Mouse (Mus musculus) liver, adult 2 months (tissue): ENCODE data around the gene Bloc1s2. TPM values are rescaled to one million over a fixed set of nuclear protein-coding genes. Genes with fewer than 3 reads are reported as not detected.

Experiments used
- DNase-seq: peaks from one replicate; pipeline ENCODE4 v3.0.0-alpha.2; 2011; ENCODE audit warnings: low read depth, low spot score; ENCODE audit errors: extremely low read depth
- H3K27ac ChIP-seq: fragments of 200-500 bp; replicated peaks from 2 replicates; pipeline ENCODE4 v1.5.1; 2012; ENCODE audit warnings: low read depth, mild to moderate bottlenecking, control low read depth, inconsistent platforms, low read length; ENCODE audit not compliant: insufficient read depth
- H3K27me3 ChIP-seq: fragments of 200-500 bp; 2 replicates; pipeline ENCODE4 v1.6.1; 2012; ENCODE audit warnings: mild to moderate bottlenecking, moderate library complexity, low read length, inconsistent platforms; ENCODE audit not compliant: control insufficient read depth, insufficient read depth
- H3K36me3 ChIP-seq: fragments of 200-500 bp; 2 replicates; pipeline ENCODE4 v1.6.1; 2012; ENCODE audit warnings: low read length, inconsistent platforms; ENCODE audit not compliant: control insufficient read depth, insufficient read depth
- H3K4me1 ChIP-seq: fragments of 200-500 bp; 2 replicates; pipeline ENCODE4 v1.6.1; 2011; ENCODE audit warnings: low read length; ENCODE audit not compliant: control insufficient read depth, insufficient read depth
- H3K4me3 ChIP-seq: fragments of 200-500 bp; 2 replicates; pipeline ENCODE4 v1.5.1; 2011; ENCODE audit warnings: low read depth, mild to moderate bottlenecking, control low read depth, low read length, moderate library complexity; ENCODE audit not compliant: insufficient read depth
- H3K79me2 ChIP-seq: fragments of 200-500 bp; 2 replicates; pipeline ENCODE4 v1.6.1; 2012; ENCODE audit warnings: inconsistent platforms, mild to moderate bottlenecking, low read length, moderate library complexity; ENCODE audit not compliant: control insufficient read depth, insufficient read depth
- H3K9ac ChIP-seq: fragments of 200-500 bp; 2 replicates; pipeline ENCODE4 v1.6.1; 2012; ENCODE audit warnings: low read depth, mild to moderate bottlenecking, control low read depth, inconsistent platforms, low read length
- CTCF ChIP-seq: fragments of 200-500 bp; IDR thresholded peaks from 2 replicates; pipeline ENCODE4 v1.5.1; 2011; ENCODE audit warnings: low read depth, low read length, control low read depth
- POLR2A ChIP-seq: fragments of 200-500 bp; IDR thresholded peaks from 2 replicates; pipeline ENCODE4 v1.6.1; 2011; ENCODE audit warnings: low read length, control low read depth; ENCODE audit not compliant: insufficient read depth; ENCODE audit errors: extremely low read depth
- WGBS: fragments of 180-500 bp; shearing (Covaris S2); methylation state at CpG from one replicate; pipeline ENCODE4 v1.1.7; 2018; 5-methylcytosine and 5-hydroxymethylcytosine counted together
- polyA plus RNA-seq: library from polyadenylated mRNA; depleted of rRNA; stranded (reverse); fragments of >200 nt; gene quantifications from 2 replicates; pipeline ENCODE4 v1.2.3, GENCODE M21; 2012
- total RNA-seq: library from RNA; depleted of rRNA; stranded (reverse); fragments of >200 nt; gene quantifications from 2 replicates; pipeline ENCODE4 v1.2.3, GENCODE M21; 2014

The Bloc1s2 gene
- total and polyA plus RNA-seq, 2 experiments: 17.9 to 25.4 TPM

DNA sequence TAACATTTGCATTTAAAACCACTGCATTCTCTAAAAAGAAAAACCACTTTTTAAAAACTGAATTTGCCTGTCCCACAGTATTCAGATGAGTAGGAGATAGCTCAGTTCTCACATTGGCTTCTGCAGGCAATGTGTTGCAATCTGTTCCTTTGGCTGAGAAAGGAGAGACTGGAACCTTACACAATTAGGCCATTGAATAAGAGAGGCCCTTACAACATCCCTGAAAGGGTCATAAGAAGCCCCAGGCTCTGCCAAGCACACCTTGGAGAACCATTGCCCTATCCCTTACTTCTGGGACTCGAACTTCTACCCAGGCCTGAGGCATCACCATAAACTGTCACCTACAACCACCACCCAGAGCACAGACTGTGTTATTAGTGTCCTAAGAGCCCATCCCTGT is 34.3 kb upstream of the Bloc1s2 start:
- Histone ChIP-seq H3K4me1 (no peaks in the 10 kb centered on the region), H3K36me3 (no peaks in the 10 kb centered on the region), H3K27ac (no peak overlapping the region), H3K9ac (no peak overlapping the region), H3K27me3 (0 out of 2 replicates have a peak, but pooled peaks cover 2% of the 10 kb centered on the region), H3K79me2 (no peaks in the 10 kb centered on the region), H3K4me3 (no peak overlapping the region)
- 84% methylated on average over 1 of the region's 1 CpGs for WGBS
- TF ChIP-seq CTCF (no peak), POLR2A (no peak)
- no peak for DNase-seq

DNA sequence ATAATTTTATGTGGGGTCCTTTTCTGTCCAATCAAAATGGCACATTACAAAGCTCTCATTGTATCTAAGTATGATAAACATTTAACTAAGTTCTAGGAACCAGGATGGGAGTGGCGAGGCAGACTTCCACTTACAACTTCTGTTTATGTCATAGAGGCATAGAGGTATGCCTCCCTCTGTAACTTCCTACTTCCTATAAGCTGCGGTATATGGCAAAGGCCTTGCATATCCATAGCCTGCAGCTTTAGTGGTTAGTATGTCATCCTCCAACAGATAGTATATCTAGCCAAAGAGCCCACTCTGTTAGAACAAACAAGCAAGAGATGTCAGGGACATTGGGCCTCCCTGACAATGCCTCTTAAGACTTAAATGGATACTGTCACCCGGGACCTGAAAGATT is 30.5 kb upstream of the Bloc1s2 start:
- H3K9ac ChIP-seq: no peak overlapping the region
- H3K4me1 ChIP-seq: no peaks in the 10 kb centered on the region
- H3K4me3 ChIP-seq: no peak overlapping the region
- peaks cover 4% of the 10 kb centered on the region; the same call in 1 of the 2 replicates for H3K27me3 ChIP-seq
- no peaks in the 10 kb centered on the region for H3K79me2 ChIP-seq
- TF ChIP-seq POLR2A (no peak), CTCF (no peak)
- 95% methylated on average over 3 of the region's 3 CpGs for WGBS
- no peak for DNase-seq
- no peaks in the 10 kb centered on the region for H3K36me3 ChIP-seq
- no peak overlapping the region for H3K27ac ChIP-seq

DNA sequence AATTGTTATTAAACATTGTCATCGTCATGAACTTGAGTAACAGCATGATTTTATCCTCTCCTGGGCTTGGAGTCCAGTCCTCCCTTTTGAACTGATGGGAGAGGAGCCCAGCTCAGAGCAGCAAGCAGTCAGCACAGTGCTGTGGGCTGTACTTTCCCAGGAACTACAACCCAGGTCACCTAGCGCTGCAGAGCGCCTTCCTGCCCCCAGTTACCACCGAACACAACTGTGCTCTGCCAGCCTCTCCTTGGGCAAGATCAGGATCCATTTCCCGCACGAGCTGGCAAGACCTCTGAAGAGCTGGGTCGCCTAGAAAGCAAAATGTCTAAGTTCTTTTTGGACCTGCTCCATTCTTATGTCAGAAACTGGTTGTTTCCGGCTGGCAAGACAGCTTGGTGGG is 28.6 kb upstream of the Bloc1s2 start:
- no peak overlapping the region for H3K9ac ChIP-seq
- H3K79me2 ChIP-seq: no peaks in the 10 kb centered on the region
- peaks cover 4% of the 10 kb centered on the region; the same call in 1 of the 2 replicates for H3K27me3 ChIP-seq
- DNase-seq: no peak
- H3K36me3 ChIP-seq: no peaks in the 10 kb centered on the region
- TF ChIP-seq POLR2A (no peak), CTCF (no peak)
- H3K27ac ChIP-seq: no peak overlapping the region
- no peak overlapping the region for H3K4me3 ChIP-seq
- 65% methylated on average over 8 of the region's 8 CpGs for WGBS
- no peaks in the 10 kb centered on the region for H3K4me1 ChIP-seq

DNA sequence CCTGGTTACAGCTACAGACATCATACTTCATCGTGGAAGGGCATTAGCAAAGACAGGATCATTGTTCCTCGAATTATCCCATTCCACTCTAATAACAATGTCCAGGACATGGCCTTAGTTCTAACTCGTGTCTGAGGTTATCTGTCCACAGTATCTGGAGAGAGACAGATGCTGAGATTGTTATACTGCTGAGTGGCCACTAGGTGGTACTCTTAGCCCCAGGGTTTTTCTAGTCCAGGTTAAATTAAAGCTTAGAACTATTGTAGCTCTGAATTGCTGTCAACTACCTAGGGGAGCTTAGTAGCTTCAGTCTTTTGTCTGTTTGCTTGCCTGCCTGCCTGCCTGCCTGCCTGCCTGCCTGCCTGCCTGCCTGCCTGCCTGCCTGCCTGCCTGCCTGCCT is 15.3 kb upstream of the Bloc1s2 start:
- H3K27ac ChIP-seq: no peak overlapping the region
- no peak overlapping the region for H3K4me3 ChIP-seq
- H3K9ac ChIP-seq: no peak overlapping the region
- 6% methylated on average over 3 of the region's 3 CpGs for WGBS
- TF ChIP-seq CTCF: peak; percentile 23; the same call in 1 of the 2 replicates
- TF ChIP-seq POLR2A: no peak
- peaks cover 8% of the 10 kb centered on the region; the same call in 1 of the 2 replicates for H3K27me3 ChIP-seq
- no peaks in the 10 kb centered on the region for H3K36me3 ChIP-seq
- no peaks in the 10 kb centered on the region for H3K4me1 ChIP-seq
- H3K79me2 ChIP-seq: no peaks in the 10 kb centered on the region
- DNase-seq: peak; percentile 24

DNA sequence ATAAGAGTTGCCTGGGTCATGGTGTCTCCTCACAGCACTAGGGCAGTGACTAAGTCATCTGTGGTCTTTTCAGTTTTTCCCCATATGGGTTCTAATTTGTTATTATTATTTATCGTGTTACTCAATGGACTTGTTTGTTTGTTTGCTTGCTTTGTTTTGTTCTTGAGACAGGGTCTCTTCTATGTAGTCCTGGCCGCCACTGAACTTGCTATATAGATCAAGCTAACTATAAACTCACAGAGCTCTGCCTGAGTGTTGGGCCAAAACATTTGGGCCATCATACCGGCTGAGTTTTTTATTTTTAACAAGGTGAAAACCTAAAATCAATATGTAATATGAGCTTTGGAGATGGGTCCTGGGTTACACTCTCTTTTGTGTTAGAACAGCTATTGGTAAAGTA is 13.1 kb upstream of the Bloc1s2 start:
- 76% methylated on average over 3 of the region's 3 CpGs for WGBS
- DNase-seq: no peak
- no peak overlapping the region for H3K27ac ChIP-seq
- H3K27me3 ChIP-seq: peaks cover 12% of the 10 kb centered on the region; the same call in 1 of the 2 replicates
- no peak overlapping the region for H3K4me3 ChIP-seq
- H3K4me1 ChIP-seq: no peaks in the 10 kb centered on the region
- no peaks in the 10 kb centered on the region for H3K79me2 ChIP-seq
- H3K9ac ChIP-seq: no peak overlapping the region
- no peaks in the 10 kb centered on the region for H3K36me3 ChIP-seq
- TF ChIP-seq POLR2A (no peak), CTCF (no peak)

DNA sequence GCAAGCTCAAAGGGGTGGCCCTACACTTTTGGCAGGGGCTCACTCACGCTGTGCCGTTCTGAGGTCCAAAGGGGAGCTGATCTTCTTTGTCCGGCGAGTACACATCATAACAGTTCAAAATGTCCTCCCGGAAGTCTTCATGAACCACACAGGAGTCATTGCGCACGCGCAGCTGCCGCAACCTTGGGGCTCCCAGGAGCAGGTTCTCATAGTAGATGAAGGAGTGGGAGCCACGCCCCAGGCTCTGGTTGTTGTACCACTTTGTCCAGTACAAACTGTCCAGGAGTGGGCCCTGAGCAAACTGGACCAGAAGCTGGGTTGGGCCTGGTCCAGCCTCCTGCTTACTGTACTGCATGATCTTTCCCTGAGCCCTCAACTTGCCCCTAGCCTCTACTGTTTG is 10.8 kb upstream of the Bloc1s2 start:
- TF ChIP-seq CTCF: no peak
- no peak for TF ChIP-seq POLR2A

More for the DNA sequence above, 10.8 kb upstream of the Bloc1s2 start:
- no peak overlapping the region for H3K9ac ChIP-seq
- no peak overlapping the region for H3K27ac ChIP-seq
- no peak for DNase-seq
- no peaks in the 10 kb centered on the region for H3K4me1 ChIP-seq
- peaks cover 12% of the 10 kb centered on the region; the same call in 1 of the 2 replicates for H3K27me3 ChIP-seq
- 92% methylated on average over 10 of the region's 10 CpGs for WGBS
- no peaks in the 10 kb centered on the region for H3K36me3 ChIP-seq
- H3K4me3 ChIP-seq: no peak overlapping the region
- H3K79me2 ChIP-seq: no peaks in the 10 kb centered on the region
